Mouse (Mus musculus): Measurements from ENCODE around the gene Smarcc2. TPM values are rescaled to one million over a fixed set of nuclear protein-coding genes. Genes with fewer than 3 reads are reported as not detected.

The Smarcc2 gene
- polyA plus RNA-seq, 1 experiment from 2014 or later, result 149 TPM

- ATAC-seq (ENCODE audit: low FRiP score), result no peak
- no peak overlapping the region for H3K27ac ChIP-seq (replicated peaks)
- no peak overlapping the region for H3K4me3 ChIP-seq (replicated peaks)
- peaks cover 30% of the 10 kb centered on the region for H3K4me1 ChIP-seq
- no peaks in the 10 kb centered on the region for H3K9me3 ChIP-seq (replicated peaks)
- H3K9ac ChIP-seq (replicated peaks), result no peak overlapping the region
- WGBS, result 80% methylated on average over 6 of the region's 6 CpGs
- H3K4me2 ChIP-seq, result no peak overlapping the region
- H3K27me3 ChIP-seq (replicated peaks), result peaks cover 7% of the 10 kb centered on the region; the same call in 1 of the 2 replicates
- H3K36me3 ChIP-seq, result peaks cover 11% of the 10 kb centered on the region
Observed at GRCm38 (mm10) chr10:128522351-128522750, 63.3 kb downstream of the Smarcc2 start.

- ATAC-seq (ENCODE audit: low FRiP score), result no peak
- peaks cover 30% of the 10 kb centered on the region for H3K4me1 ChIP-seq
- peak overlapping the region; percentile 76 for H3K4me3 ChIP-seq (replicated peaks)
- H3K36me3 ChIP-seq, result peaks cover 6% of the 10 kb centered on the region
- peak overlapping the region; percentile 100 for H3K4me2 ChIP-seq
- H3K27ac ChIP-seq (replicated peaks), result peak overlapping the region; percentile 79; the same call in 1 of the 2 replicates
- H3K9ac ChIP-seq (replicated peaks), result peak overlapping the region; percentile 74
- no peaks in the 10 kb centered on the region for H3K9me3 ChIP-seq (replicated peaks)
- H3K27me3 ChIP-seq (replicated peaks), result 0 out of 2 replicates have a peak, but pooled peaks cover 5% of the 10 kb centered on the region
- 12% methylated on average over 11 of the region's 11 CpGs for WGBS
Observed at GRCm38 (mm10) chr10:128524111-128524731, 65.2 kb downstream of the Smarcc2 start.

- Histone ChIP-seq H3K36me3 (peaks cover 6% of the 10 kb centered on the region), H3K4me2 (peak overlapping the region; percentile 100), H3K9ac (replicated peaks) (peak overlapping the region; percentile 74), H3K27me3 (replicated peaks) (0 out of 2 replicates have a peak, but pooled peaks cover 5% of the 10 kb centered on the region), H3K4me3 (replicated peaks) (peak overlapping the region; percentile 76), H3K4me1 (peaks cover 30% of the 10 kb centered on the region), H3K9me3 (replicated peaks) (no peaks in the 10 kb centered on the region), H3K27ac (replicated peaks) (peak overlapping the region; percentile 79)
- ATAC-seq (ENCODE audit: low FRiP score), result peak; percentile 56
- under 1% methylated on average over 58 of the region's 58 CpGs for WGBS
Observed at GRCm38 (mm10) chr10:128524732-128525662, 65.9 kb downstream of the Smarcc2 start.

- Histone ChIP-seq H3K9ac (replicated peaks) (peak within 1 kb of the TSS; percentile 74), H3K4me2 (peak within 1 kb of the TSS; percentile 100), H3K4me1 (peaks cover 30% of the 10 kb centered on the region), H3K4me3 (replicated peaks) (peak within 1 kb of the TSS; percentile 76), H3K9me3 (replicated peaks) (no peaks in the 10 kb centered on the region), H3K36me3 (no peaks in the 10 kb centered on the region; the same call in none of the 2 replicates), H3K27me3 (replicated peaks) (0 out of 2 replicates have a peak, but pooled peaks cover 5% of the 10 kb centered on the region), H3K27ac (replicated peaks) (peak within 1 kb of the TSS; percentile 79)
- under 1% methylated on average over 37 of the region's 37 CpGs for WGBS
- ATAC-seq (ENCODE audit: low FRiP score), result peak; percentile 92
Observed at GRCm38 (mm10) chr10:128525671-128526308, 66.7 kb downstream of the Smarcc2 start, which contains the start of gene Esyt1. TSS of gene Esyt1 (minus strand) at chr10:128525871.

- H3K4me1 ChIP-seq, result peaks cover 30% of the 10 kb centered on the region
- H3K9ac ChIP-seq (replicated peaks), result 0 out of 2 replicates have a peak overlapping the region, but pooled peaks have one; percentile 34
- 0 out of 2 replicates have a peak, but pooled peaks cover 5% of the 10 kb centered on the region for H3K27me3 ChIP-seq (replicated peaks)
- no peaks in the 10 kb centered on the region; the same call in 1 of the 2 replicates for H3K36me3 ChIP-seq
- peak overlapping the region; percentile 100 for H3K4me2 ChIP-seq
- no peaks in the 10 kb centered on the region for H3K9me3 ChIP-seq (replicated peaks)
- 31% methylated on average over 28 of the region's 28 CpGs for WGBS
- peak overlapping the region; percentile 76 for H3K4me3 ChIP-seq (replicated peaks)
- no peak for ATAC-seq (ENCODE audit: low FRiP score)
- 0 out of 2 replicates have a peak overlapping the region, but pooled peaks have one; percentile 28 for H3K27ac ChIP-seq (replicated peaks)
Observed at GRCm38 (mm10) chr10:128526366-128527356, 67.6 kb downstream of the Smarcc2 start.

GRCm38 (mm10) chr10:128535206-128535605 lies 76.2 kb downstream of the Smarcc2 start:
- 80% methylated on average over 2 of the region's 2 CpGs for WGBS

GRCm38 (mm10) chr10:128535624-128536265 lies 76.7 kb downstream of the Smarcc2 start:
- WGBS, result 81% methylated on average over 4 of the region's 4 CpGs
- Histone ChIP-seq H3K36me3 (no peaks in the 10 kb centered on the region), H3K27me3 (replicated peaks) (no peaks in the 10 kb centered on the region), H3K4me2 (peak overlapping the region; percentile 52), H3K4me1 (peaks cover 4% of the 10 kb centered on the region), H3K9ac (replicated peaks) (no peak overlapping the region), H3K4me3 (replicated peaks) (peak overlapping the region; percentile 22; the same call in 1 of the 2 replicates), H3K27ac (replicated peaks) (0 out of 2 replicates have a peak overlapping the region, but pooled peaks have one; percentile 34), H3K9me3 (replicated peaks) (no peaks in the 10 kb centered on the region)
- peak; percentile 51; the same call in 1 of the 2 replicates for ATAC-seq (ENCODE audit: low FRiP score)

More at GRCm38 (mm10) chr10:128535206-128535605, 76.2 kb downstream of the Smarcc2 start:
- peaks cover 4% of the 10 kb centered on the region for H3K4me1 ChIP-seq
- H3K4me2 ChIP-seq, result no peak overlapping the region
- H3K36me3 ChIP-seq, result no peaks in the 10 kb centered on the region
- no peak for ATAC-seq (ENCODE audit: low FRiP score)
- H3K4me3 ChIP-seq (replicated peaks), result no peak overlapping the region
- H3K9ac ChIP-seq (replicated peaks), result no peak overlapping the region
- no peak overlapping the region for H3K27ac ChIP-seq (replicated peaks)
- no peaks in the 10 kb centered on the region for H3K27me3 ChIP-seq (replicated peaks)
- H3K9me3 ChIP-seq (replicated peaks), result no peaks in the 10 kb centered on the region

- WGBS, result 16% methylated on average over 18 of the region's 18 CpGs
- H3K4me3 ChIP-seq (replicated peaks), result peak overlapping the region; percentile 22; the same call in 1 of the 2 replicates
Observed at GRCm38 (mm10) chr10:128536266-128536940, 77.4 kb downstream of the Smarcc2 start.

GRCm38 (mm10) chr10:128538340-128538870 lies 79.4 kb downstream of the Smarcc2 start:
- no peaks in the 10 kb centered on the region for H3K27me3 ChIP-seq (replicated peaks)
- 87% methylated on average over 1 of the region's 1 CpGs for WGBS

More at GRCm38 (mm10) chr10:128536266-128536940, 77.4 kb downstream of the Smarcc2 start:
- Histone ChIP-seq H3K9ac (replicated peaks) (no peak overlapping the region), H3K4me2 (peak overlapping the region; percentile 52), H3K27me3 (replicated peaks) (no peaks in the 10 kb centered on the region), H3K27ac (replicated peaks) (0 out of 2 replicates have a peak overlapping the region, but pooled peaks have one; percentile 34), H3K9me3 (replicated peaks) (no peaks in the 10 kb centered on the region), H3K36me3 (0 out of 2 replicates have a peak, but pooled peaks cover 3% of the 10 kb centered on the region), H3K4me1 (peaks cover 4% of the 10 kb centered on the region)
- peak; percentile 90 for ATAC-seq (ENCODE audit: low FRiP score)

More at GRCm38 (mm10) chr10:128538340-128538870, 79.4 kb downstream of the Smarcc2 start:
- ATAC-seq (ENCODE audit: low FRiP score), result no peak
- Histone ChIP-seq H3K4me1 (peaks cover 8% of the 10 kb centered on the region), H3K9me3 (replicated peaks) (no peaks in the 10 kb centered on the region), H3K9ac (replicated peaks) (no peak overlapping the region), H3K27ac (replicated peaks) (no peak overlapping the region), H3K4me3 (replicated peaks) (no peak overlapping the region), H3K4me2 (no peak overlapping the region), H3K36me3 (peaks cover 17% of the 10 kb centered on the region)

Measured in neural tube, embryonic 15.5 days (tissue).